Mouse (Mus musculus): ENCODE data around the gene Scamp2.

DNA sequence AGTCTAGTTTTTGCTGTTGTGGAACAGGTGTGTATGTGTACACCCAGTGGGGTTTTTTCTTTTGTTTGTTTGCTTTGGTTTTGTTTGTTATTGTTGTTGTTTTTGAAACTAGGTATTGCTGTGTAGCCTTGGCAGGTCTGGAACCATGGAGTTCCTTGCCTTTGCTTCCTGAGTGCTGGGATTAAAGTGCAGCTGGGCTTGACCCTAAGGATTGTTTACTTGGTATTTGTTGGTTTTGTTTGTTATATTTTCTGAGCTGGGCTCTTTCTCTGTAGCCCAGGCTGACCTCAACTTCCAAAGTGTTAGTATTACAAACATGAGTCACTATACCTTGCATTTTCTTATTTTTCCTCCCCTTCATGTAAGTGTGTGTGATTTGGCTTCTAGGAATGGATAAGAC lies 34.3 kb upstream of the Scamp2 start:
- no peak for TF ChIP-seq CTCF (IDR thresholded peaks at IDR 0.05; ENCODE audit: extremely low read depth, insufficient read depth, insufficient read length, insufficient replicate concordance)
- no peak for TF ChIP-seq POLR2A (IDR thresholded peaks at IDR 0.05; ENCODE audit: low read depth, low read length)

All from spleen, adult 2 months (tissue).